Mouse (Mus musculus) midbrain, embryonic 11.5 days (tissue): ENCODE results near the gene Fndc8. TPM values are rescaled to one million over a fixed set of nuclear protein-coding genes. Genes with fewer than 3 reads are reported as not detected.

Source experiments
- ATAC-seq: fragments of 200-750 bp; cut with Nextera tagmentation; 2 replicates; pipeline ENCODE4 v1.8.0; 2017; ENCODE audit warnings: moderate TSS enrichment, moderate library complexity; ENCODE audit not compliant: low FRiP score
- DNase-seq: peaks from one replicate; pipeline ENCODE4 v3.0.0; 2015; ENCODE audit warnings: low spot score; ENCODE audit errors: missing footprints
- H3K27ac ChIP-seq: fragments of 300-500 bp; sonication (generic); 2 replicates; pipeline ENCODE4 v1.5.1; 2014; ENCODE audit warnings: low read depth, low read length
- H3K27me3 ChIP-seq: fragments of 300-500 bp; sonication (generic); 2 replicates; pipeline ENCODE4 v1.6.1; 2014; ENCODE audit warnings: mild to moderate bottlenecking, low read length, moderate library complexity, mixed read lengths; ENCODE audit not compliant: control insufficient read depth, insufficient read depth
- H3K36me3 ChIP-seq: fragments of 300-500 bp; sonication (generic); 2 replicates; pipeline ENCODE4 v1.6.1; 2014; ENCODE audit warnings: mild to moderate bottlenecking, low read length, moderate library complexity, mixed read lengths; ENCODE audit not compliant: control insufficient read depth, insufficient read depth
- H3K4me1 ChIP-seq: fragments of 300-500 bp; sonication (generic); 2 replicates; pipeline ENCODE4 v1.6.1; 2014; ENCODE audit warnings: low read length; ENCODE audit not compliant: control insufficient read depth, insufficient read depth
- H3K4me2 ChIP-seq: fragments of 300-500 bp; sonication (generic); 2 replicates; pipeline ENCODE4 v1.6.1; 2014; ENCODE audit warnings: mild to moderate bottlenecking, moderate library complexity
- H3K4me3 ChIP-seq: fragments of 300-500 bp; sonication (generic); 2 replicates; pipeline ENCODE4 v1.5.1; 2014; ENCODE audit warnings: low read depth, low read length
- H3K9ac ChIP-seq: fragments of 300-500 bp; sonication (generic); 2 replicates; pipeline ENCODE4 v1.6.1; 2014; ENCODE audit warnings: low read length
- H3K9me3 ChIP-seq: fragments of 300-500 bp; sonication (generic); 2 replicates; pipeline ENCODE4 v1.6.1; 2016; ENCODE audit warnings: low read length; ENCODE audit not compliant: control insufficient read depth
- WGBS: fragments of 180-500 bp; shearing (Covaris S2); extraction: QIAGEN DNeasy Blood & Tissue Kit; methylation state at CpG from one replicate; pipeline ENCODE4 v1.1.7; 2014; 5-methylcytosine and 5-hydroxymethylcytosine counted together
- polyA plus RNA-seq: library from polyadenylated mRNA; unstranded; fragments of >200 nt; fragmentation: Nextera tagmentation; extraction: Ambion mirVana; gene quantifications from 2 replicates; pipeline ENCODE4 v1.2.1, GENCODE M21; 2014

The Fndc8 gene
- polyA plus RNA-seq, 1 experiment from 2014 or later, result 0.30 TPM

- Histone ChIP-seq H3K9ac (no peak overlapping the region), H3K36me3 (no peaks in the 10 kb centered on the region), H3K9me3 (no peaks in the 10 kb centered on the region), H3K4me1 (no peaks in the 10 kb centered on the region), H3K4me2 (no peak overlapping the region), H3K27me3 (no peaks in the 10 kb centered on the region), H3K27ac (no peak overlapping the region), H3K4me3 (no peak overlapping the region)
- WGBS, result 92% methylated on average over 7 of the region's 7 CpGs
- no peak for DNase-seq
- ATAC-seq, result no peak
These were observed 39.0 kb upstream of the Fndc8 start for GRCm38 (mm10) chr11:82852958-82853357.

- no peak for ATAC-seq
- 90% methylated on average over 6 of the region's 6 CpGs for WGBS
These were observed 37.8 kb upstream of the Fndc8 start for GRCm38 (mm10) chr11:82854111-82854510.

GRCm38 (mm10) chr11:82855327-82855973 lies 36.5 kb upstream of the Fndc8 start:
- WGBS, result 87% methylated on average over 9 of the region's 9 CpGs
- H3K27me3 ChIP-seq, result no peaks in the 10 kb centered on the region
- no peak overlapping the region for H3K27ac ChIP-seq
- no peak overlapping the region for H3K9ac ChIP-seq
- DNase-seq (no peak), ATAC-seq (no peak)
- H3K4me2 ChIP-seq, result no peak overlapping the region
- H3K9me3 ChIP-seq, result no peaks in the 10 kb centered on the region
- H3K4me3 ChIP-seq, result no peak overlapping the region
- no peaks in the 10 kb centered on the region for H3K4me1 ChIP-seq
- H3K36me3 ChIP-seq, result no peaks in the 10 kb centered on the region

More at GRCm38 (mm10) chr11:82854111-82854510, 37.8 kb upstream of the Fndc8 start:
- Histone ChIP-seq H3K27me3 (no peaks in the 10 kb centered on the region), H3K9ac (no peak overlapping the region), H3K4me2 (no peak overlapping the region), H3K4me3 (no peak overlapping the region), H3K36me3 (no peaks in the 10 kb centered on the region), H3K4me1 (no peaks in the 10 kb centered on the region), H3K27ac (no peak overlapping the region), H3K9me3 (no peaks in the 10 kb centered on the region)
- no peak for DNase-seq

- Histone ChIP-seq H3K27me3 (no peaks in the 10 kb centered on the region), H3K4me2 (no peak overlapping the region), H3K4me1 (no peaks in the 10 kb centered on the region), H3K36me3 (no peaks in the 10 kb centered on the region), H3K4me3 (no peak overlapping the region), H3K9me3 (no peaks in the 10 kb centered on the region), H3K9ac (no peak overlapping the region), H3K27ac (no peak overlapping the region)
- whole genome bisulfite sequencing, result 67% methylated on average over 10 of the region's 10 CpGs
- peak; percentile 80 for DNase-seq
- ATAC-seq, result no peak
These were observed 35.9 kb upstream of the Fndc8 start for GRCm38 (mm10) chr11:82856032-82856431.

GRCm38 (mm10) chr11:82857307-82857848 lies 34.5 kb upstream of the Fndc8 start:
- no peak overlapping the region for H3K27ac ChIP-seq
- DNase-seq (peak; percentile 81), ATAC-seq (no peak)
- H3K9me3 ChIP-seq, result no peaks in the 10 kb centered on the region
- WGBS, result 77% methylated on average over 13 of the region's 13 CpGs
- H3K4me3 ChIP-seq, result no peak overlapping the region
- no peaks in the 10 kb centered on the region for H3K36me3 ChIP-seq
- no peak overlapping the region for H3K4me2 ChIP-seq
- H3K27me3 ChIP-seq, result no peaks in the 10 kb centered on the region
- peaks cover 4% of the 10 kb centered on the region for H3K4me1 ChIP-seq
- no peak overlapping the region for H3K9ac ChIP-seq

- peaks cover 4% of the 10 kb centered on the region for H3K4me1 ChIP-seq
- H3K27ac ChIP-seq, result no peak overlapping the region
- DNase-seq (no peak), ATAC-seq (no peak)
- H3K9ac ChIP-seq, result no peak overlapping the region
- 87% methylated on average over 6 of the region's 6 CpGs for WGBS
- no peaks in the 10 kb centered on the region for H3K27me3 ChIP-seq
- no peak overlapping the region for H3K4me3 ChIP-seq
- H3K4me2 ChIP-seq, result no peak overlapping the region
- H3K9me3 ChIP-seq, result no peaks in the 10 kb centered on the region
- no peaks in the 10 kb centered on the region for H3K36me3 ChIP-seq
These were observed 31.2 kb upstream of the Fndc8 start for GRCm38 (mm10) chr11:82860759-82861158.

- WGBS, result 73% methylated on average over 8 of the region's 8 CpGs
- Histone ChIP-seq H3K9me3 (no peaks in the 10 kb centered on the region), H3K4me3 (no peak overlapping the region), H3K36me3 (no peaks in the 10 kb centered on the region), H3K9ac (no peak overlapping the region), H3K27me3 (no peaks in the 10 kb centered on the region), H3K4me2 (no peak overlapping the region), H3K4me1 (peaks cover 4% of the 10 kb centered on the region), H3K27ac (no peak overlapping the region)
- no peak for DNase-seq
- no peak for ATAC-seq
These were observed 30.4 kb upstream of the Fndc8 start for GRCm38 (mm10) chr11:82861558-82861957.

DNA sequence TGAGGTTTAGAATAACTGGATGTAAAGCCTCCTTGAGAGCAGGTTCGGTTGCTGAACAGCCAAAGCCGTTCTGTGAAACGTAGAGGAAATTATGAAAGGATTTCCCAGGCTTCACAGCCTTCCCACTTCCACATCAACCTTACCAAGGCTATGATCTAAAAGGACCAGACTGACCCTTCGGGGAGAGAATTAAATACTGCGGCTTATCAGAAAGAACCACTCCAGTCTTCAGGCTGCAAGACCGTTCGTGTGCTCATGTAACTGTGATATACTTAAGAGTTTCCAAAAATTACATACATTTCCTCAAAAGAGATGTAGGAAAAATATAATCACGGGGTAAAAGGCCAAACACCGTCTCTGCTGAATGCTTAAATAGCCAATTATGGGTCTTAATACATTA lies 29.3 kb upstream of the Fndc8 start:
- no peak overlapping the region for H3K4me3 ChIP-seq
- DNase-seq, result no peak
- no peak for ATAC-seq
- peaks cover 7% of the 10 kb centered on the region for H3K4me1 ChIP-seq
- no peak overlapping the region for H3K27ac ChIP-seq
- WGBS, result 83% methylated on average over 9 of the region's 9 CpGs
- no peaks in the 10 kb centered on the region for H3K36me3 ChIP-seq
- H3K4me2 ChIP-seq, result no peak overlapping the region
- H3K9me3 ChIP-seq, result no peaks in the 10 kb centered on the region
- H3K9ac ChIP-seq, result no peak overlapping the region
- H3K27me3 ChIP-seq, result no peaks in the 10 kb centered on the region

DNA sequence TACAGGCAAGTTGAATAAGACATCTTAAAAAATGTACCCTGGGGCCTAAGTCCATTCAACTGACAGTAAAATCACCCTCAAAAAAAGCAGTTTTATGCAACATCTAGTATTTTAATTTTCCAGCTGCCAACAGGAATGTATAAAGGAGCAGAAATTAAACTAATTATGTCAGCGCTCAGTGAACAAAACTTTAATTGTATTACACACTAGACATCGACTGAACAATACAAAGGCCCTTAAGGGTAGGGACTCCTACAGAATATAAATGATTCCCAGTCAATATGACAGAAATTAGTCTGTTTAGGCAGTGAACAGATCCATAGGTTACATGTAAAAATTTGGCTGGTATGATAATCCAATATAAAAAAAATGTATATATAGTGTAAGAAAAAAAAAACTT lies 28.9 kb upstream of the Fndc8 start:
- no peaks in the 10 kb centered on the region for H3K27me3 ChIP-seq
- H3K4me1 ChIP-seq, result peaks cover 7% of the 10 kb centered on the region
- no peak overlapping the region for H3K27ac ChIP-seq
- H3K9me3 ChIP-seq, result no peaks in the 10 kb centered on the region
- H3K36me3 ChIP-seq, result no peaks in the 10 kb centered on the region
- WGBS, result 76% methylated on average over 2 of the region's 2 CpGs
- ATAC-seq (no peak), DNase-seq (no peak)
- H3K4me3 ChIP-seq, result no peak overlapping the region
- H3K9ac ChIP-seq, result no peak overlapping the region
- H3K4me2 ChIP-seq, result no peak overlapping the region
